8 mouse cellular contexts compared by ENCODE assay signal in genomic region chr11:62605619-62606298, GRCm38 (mm10). TPM values are rescaled to one million over a fixed set of nuclear protein-coding genes. Genes with fewer than 3 reads are reported as not detected.
DNase-seq lines count a peak whose midpoint lies in the region; ATAC-seq and TF ChIP-seq lines count a peak whose summit lies in the region.

No protein-coding gene starts in this region.

- no peaks in the 10 kb centered on the region for H3K9me3 ChIP-seq in ES-E14 (ENCODE audit: control insufficient read depth, insufficient read depth, low read depth, low read length)
- H3K9me3 ChIP-seq in hindbrain, embryonic 10.5 days, result no peaks in the 10 kb centered on the region
- no peaks in the 10 kb centered on the region for H3K9me3 ChIP-seq in midbrain, embryonic 10.5 days (replicated peaks)

- H3K4me1 ChIP-seq in ES-E14 (ENCODE audit: control insufficient read depth in 2 of 2, insufficient read depth in 2 of 2, low read length in 2 of 2, poor library complexity in 1 of 2), result peaks cover 0 to 15% of the 10 kb centered on the region in 2 experiments; a peak in 2 of 4 replicates
- H3K4me1 ChIP-seq in hindbrain, embryonic 10.5 days (replicated peaks), result peaks cover 38% of the 10 kb centered on the region
- H3K4me1 ChIP-seq in midbrain, embryonic 10.5 days, result peaks cover 37% of the 10 kb centered on the region

- H3K36me3 ChIP-seq in ES-E14 (ENCODE audit: control insufficient read depth, insufficient read depth, low read length, poor library complexity, severe bottlenecking), result peaks cover 47% of the 10 kb centered on the region
- peaks cover 75% of the 10 kb centered on the region for H3K36me3 ChIP-seq in hindbrain, embryonic 10.5 days
- peaks cover 76% of the 10 kb centered on the region for H3K36me3 ChIP-seq in midbrain, embryonic 10.5 days

- peak overlapping the region; percentile 100 for H3K9ac ChIP-seq in ES-E14 (ENCODE audit: insufficient read depth, low read depth, low read length, poor library complexity, severe bottlenecking)

- intact Hi-C loops in left cerebral cortex, postnatal 14 days (cut with DNase I), result no loop called here

- no peaks in the 10 kb centered on the region for H3K27me3 ChIP-seq in hindbrain, embryonic 10.5 days (ENCODE audit: insufficient read depth, poor library complexity, severe bottlenecking)
- H3K27me3 ChIP-seq in midbrain, embryonic 10.5 days (ENCODE audit: low read depth, poor library complexity, severe bottlenecking), result no peaks in the 10 kb centered on the region

- H3K27ac ChIP-seq in ES-E14 (ENCODE audit: insufficient read depth, low read depth, low read length, poor library complexity, severe bottlenecking), result 0 out of 2 replicates have a peak overlapping the region, but pooled peaks have one; percentile 32
- peak overlapping the region; percentile 66 for H3K27ac ChIP-seq in hindbrain, embryonic 10.5 days
- H3K27ac ChIP-seq in midbrain, embryonic 10.5 days (replicated peaks), result peak overlapping the region; percentile 39; the same call in 1 of the 2 replicates

- in situ Hi-C loops in ES-E14 (cut with MboI; ENCODE audit: low sequenced_read_pairs in 2 of 2, unreplicated experiment in 2 of 2), result no loop called here

- ATAC-seq in activated CD4-positive, CD25-positive, alpha-beta regulatory T cell, adult 4 months, result no peak

- H3K4me3 ChIP-seq in ES-E14 (ENCODE audit: insufficient read depth in 1 of 2, low read depth in 1 of 2, low read length in 2 of 2, poor library complexity in 1 of 2, severe bottlenecking in 1 of 2), result peak overlapping the region in 1 of 2 experiments; percentile 98; a peak in 2 of 4 replicates
- H3K4me3 ChIP-seq in hindbrain, embryonic 10.5 days, result peak overlapping the region; percentile 71
- H3K4me3 ChIP-seq in midbrain, embryonic 10.5 days, result peak overlapping the region; percentile 86

- 44% methylated on average over 10 of the region's 10 CpGs for WGBS in hindbrain, embryonic 10.5 days
- WGBS in midbrain, embryonic 10.5 days, result 47% methylated on average over 10 of the region's 10 CpGs

- DNase-seq in adrenal gland, adult 2 months, result peak; percentile 17
- DNase-seq in adrenal gland, postnatal 25 days, result no peak
- no peak for DNase-seq in ES-E14 (ENCODE audit: low read depth, low spot score)
- peak; percentile 40 for DNase-seq in hindbrain, embryonic 10.5 days (ENCODE audit: low spot score)
- peak; percentile 45 for DNase-seq in midbrain, embryonic 10.5 days (ENCODE audit: low spot score)
- no peak for DNase-seq in left cerebral cortex, postnatal 14 days (ENCODE audit: low spot score in 2 of 2)
- DNase-seq in layer of hippocampus, adult 18-20 months (ENCODE audit: low spot score in 2 of 2), result no peak

TF ChIP-seq in ES-E14, 5 proteins besides CTCF, POLR2A, EP300 and RAD21:
- TF ChIP-seq HCFC1 (IDR thresholded peaks at IDR 0.05; ENCODE audit: borderline replicate concordance, insufficient read depth, low read length) (0 out of 2 replicates have a peak, but pooled peaks have one; percentile 54), MAFK (IDR thresholded peaks at IDR 0.05; ENCODE audit: insufficient read depth, low read depth, low read length) (no peak), ZNF384 (IDR thresholded peaks at IDR 0.05; ENCODE audit: low read depth, low read length) (no peak), ZC3H11A (IDR thresholded peaks at IDR 0.05; ENCODE audit: borderline replicate concordance, low read depth, low read length) (no peak), CHD2 (IDR thresholded peaks at IDR 0.05; ENCODE audit: low read depth, low read length) (peak; percentile 8; the same call in 1 of the 2 replicates)

RNA-seq across cellular contexts. Expression of gene Trpv2, which starts 31.5 kb away (rescaled TPM):
- 1 to 10 TPM; 2.7 to 4.2 TPM for total RNA-seq in adrenal gland, adult 2 months (2021)
- 2.7 and 3.9 TPM in 2 replicates for polyA plus RNA-seq in adrenal gland, adult 2 months (2012; rRNA removed)
- total RNA-seq in adrenal gland, postnatal 25 days (2021), result 1.6 and 1.9 TPM in 2 replicates
- total RNA-seq in ES-E14 (2012; rRNA removed), result 9.8 and 13.4 TPM in 2 replicates
- 6.2 and 6.5 TPM in 2 replicates for polyA plus RNA-seq in hindbrain, embryonic 10.5 days (2016; fragmentation: Nextera tagmentation; extraction: Ambion mirVana)
- polyA plus RNA-seq in midbrain, embryonic 10.5 days (2016; fragmentation: Nextera tagmentation; extraction: Ambion mirVana), result 3.5 and 6.4 TPM in 2 replicates
- total RNA-seq in left cerebral cortex, postnatal 14 days (2021), result 10 to 100 TPM; 21.9 to 22.2 TPM
- 10 to 100 TPM; 76.8 to 79.0 TPM for polyA plus RNA-seq in activated CD4-positive, CD25-positive, alpha-beta regulatory T cell, adult 4 months (2017; shearing (Covaris generic))
- total RNA-seq in layer of hippocampus, adult 18-20 months (2021), result 10 to 100 TPM; 12.8 to 14.9 TPM

RNA-seq across cellular contexts. Expression of gene Lrrc75a, which starts 42.6 kb away (rescaled TPM):
- total RNA-seq in adrenal gland, adult 2 months (2021), result 10 to 100 TPM; 17.5 to 40.5 TPM
- polyA plus RNA-seq in adrenal gland, adult 2 months (2012; rRNA removed), result 46.9 and 73.5 TPM in 2 replicates
- 37.2 and 44.9 TPM in 2 replicates for total RNA-seq in adrenal gland, postnatal 25 days (2021)
- 9.9 and 11.6 TPM in 2 replicates for total RNA-seq in ES-E14 (2012; rRNA removed)
- polyA plus RNA-seq in hindbrain, embryonic 10.5 days (2016; fragmentation: Nextera tagmentation; extraction: Ambion mirVana), result 12.6 and 15.0 TPM in 2 replicates
- 10.6 and 10.8 TPM in 2 replicates for polyA plus RNA-seq in midbrain, embryonic 10.5 days (2016; fragmentation: Nextera tagmentation; extraction: Ambion mirVana)
- total RNA-seq in left cerebral cortex, postnatal 14 days (2021), result 10 to 100 TPM; 16.4 to 16.8 TPM
- polyA plus RNA-seq in activated CD4-positive, CD25-positive, alpha-beta regulatory T cell, adult 4 months (2017; shearing (Covaris generic)), result 1 to 10 TPM; 1.0 to 1.7 TPM
- total RNA-seq in layer of hippocampus, adult 18-20 months (2021), result 1 to 10 TPM; 8.5 to 8.7 TPM

RNA-seq across cellular contexts. Expression of gene Mmgt2, which starts 42.7 kb away (rescaled TPM):
- total RNA-seq in adrenal gland, adult 2 months (2021), result 10 to 100 TPM; 34.5 to 47.3 TPM
- 87.2 and 88.1 TPM in 2 replicates for polyA plus RNA-seq in adrenal gland, adult 2 months (2012; rRNA removed)
- 35.7 and 49.0 TPM in 2 replicates for total RNA-seq in adrenal gland, postnatal 25 days (2021)
- 11.4 and 13.6 TPM in 2 replicates for total RNA-seq in ES-E14 (2012; rRNA removed)
- 36.1 and 47.3 TPM in 2 replicates for polyA plus RNA-seq in hindbrain, embryonic 10.5 days (2016; fragmentation: Nextera tagmentation; extraction: Ambion mirVana)
- 38.7 and 40.9 TPM in 2 replicates for polyA plus RNA-seq in midbrain, embryonic 10.5 days (2016; fragmentation: Nextera tagmentation; extraction: Ambion mirVana)
- total RNA-seq in left cerebral cortex, postnatal 14 days (2021), result 10 to 100 TPM; 23.4 to 24.2 TPM
- 10 to 100 TPM; 32.9 to 42.3 TPM for polyA plus RNA-seq in activated CD4-positive, CD25-positive, alpha-beta regulatory T cell, adult 4 months (2017; shearing (Covaris generic))
- 10 to 100 TPM; 14.2 to 15.9 TPM for total RNA-seq in layer of hippocampus, adult 18-20 months (2021)

RNA-seq across cellular contexts. Expression of gene Ubb, which starts 54.8 kb away (rescaled TPM):
- 1,000 to 10,000 TPM; 1,385 to 1,758 TPM for total RNA-seq in adrenal gland, adult 2 months (2021)
- polyA plus RNA-seq in adrenal gland, adult 2 months (2012; rRNA removed), result 1,114 and 1,206 TPM in 2 replicates
- total RNA-seq in adrenal gland, postnatal 25 days (2021), result 1,162 and 1,405 TPM in 2 replicates
- total RNA-seq in ES-E14 (2012; rRNA removed), result 1,350 and 1,664 TPM in 2 replicates
- polyA plus RNA-seq in hindbrain, embryonic 10.5 days (2016; fragmentation: Nextera tagmentation; extraction: Ambion mirVana), result 3,368 and 3,918 TPM in 2 replicates
- polyA plus RNA-seq in midbrain, embryonic 10.5 days (2016; fragmentation: Nextera tagmentation; extraction: Ambion mirVana), result 3,322 and 3,606 TPM in 2 replicates
- 1,000 to 10,000 TPM; 1,710 to 1,861 TPM for total RNA-seq in left cerebral cortex, postnatal 14 days (2021)
- polyA plus RNA-seq in activated CD4-positive, CD25-positive, alpha-beta regulatory T cell, adult 4 months (2017; shearing (Covaris generic)), result 1,000 to 10,000 TPM; 5,033 to 6,460 TPM
- 1,000 to 10,000 TPM; 1,877 to 1,910 TPM for total RNA-seq in layer of hippocampus, adult 18-20 months (2021)

Comparison
In these comparisons a context has a peak if more than half of its experiments do, and no peak if none do; other contexts are left out.
1. DNase-seq: peak in adrenal gland, adult 2 months (single experiment), hindbrain, embryonic 10.5 days (single experiment) and midbrain, embryonic 10.5 days (single experiment); none in adrenal gland, postnatal 25 days (single experiment), ES-E14 (single experiment), left cerebral cortex, postnatal 14 days (0 of 2) and layer of hippocampus, adult 18-20 months (0 of 2).
2. Peak in every context shown above with its lines, with median percentiles within 50 percentile points of each other: H3K27ac ChIP-seq.